Mouse (Mus musculus) stomach, embryonic 16.5 days (tissue): ENCODE results near the gene Noc3l. TPM values are rescaled to one million over a fixed set of nuclear protein-coding genes. Genes with fewer than 3 reads are reported as not detected.

ENCODE experiments used
- ATAC-seq: fragments of 200-750 bp; cut with Nextera tagmentation; 2 replicates; pipeline ENCODE4 v1.8.0; 2017; ENCODE audit warnings: moderate number of reproducible peaks, moderate TSS enrichment; ENCODE audit not compliant: insufficient read depth, low FRiP score
- H3K27ac ChIP-seq: fragments of 300-500 bp; sonication (generic); 2 replicates; pipeline ENCODE4 v1.5.1; 2014; ENCODE audit warnings: low read length
- H3K27me3 ChIP-seq: fragments of 300-500 bp; sonication (generic); 2 replicates; pipeline ENCODE4 v1.6.1; 2014; ENCODE audit warnings: low read length, control low read depth, mixed read lengths; ENCODE audit not compliant: control insufficient read depth, insufficient read depth
- H3K36me3 ChIP-seq: fragments of 300-500 bp; sonication (generic); 2 replicates; pipeline ENCODE4 v1.6.1; 2014; ENCODE audit warnings: low read length; ENCODE audit not compliant: control insufficient read depth, insufficient read depth
- H3K4me1 ChIP-seq: fragments of 300-500 bp; sonication (generic); 2 replicates; pipeline ENCODE4 v1.6.1; 2014; ENCODE audit warnings: low read length, control low read depth, mixed read lengths; ENCODE audit not compliant: control insufficient read depth, insufficient read depth
- H3K4me2 ChIP-seq: fragments of 300-500 bp; sonication (generic); 2 replicates; pipeline ENCODE4 v1.6.1; 2014; ENCODE audit warnings: low read depth, low read length, mixed read lengths
- H3K4me3 ChIP-seq: fragments of 300-500 bp; sonication (generic); replicated peaks from 2 replicates; pipeline ENCODE4 v1.5.1; 2014; ENCODE audit warnings: mild to moderate bottlenecking, low read length
- H3K9ac ChIP-seq: fragments of 300-500 bp; sonication (generic); 2 replicates; pipeline ENCODE4 v1.6.1; 2014; ENCODE audit warnings: low read length
- H3K9me3 ChIP-seq: fragments of 300-500 bp; sonication (generic); replicated peaks from 2 replicates; pipeline ENCODE4 v1.6.1; 2016; ENCODE audit warnings: low read length, control low read depth; ENCODE audit not compliant: control insufficient read depth
- WGBS: fragments of 180-500 bp; shearing (Covaris S2); extraction: QIAGEN DNeasy Blood & Tissue Kit; methylation state at CpG from one replicate; pipeline ENCODE4 v1.1.7; 2014; 5-methylcytosine and 5-hydroxymethylcytosine counted together
- polyA plus RNA-seq: library from polyadenylated mRNA; unstranded; fragments of >200 nt; fragmentation: Nextera tagmentation; extraction: Ambion mirVana; gene quantifications from 2 replicates; pipeline ENCODE4 v1.2.1, GENCODE M21; 2015

Noc3l gene
- polyA plus RNA-seq, 1 experiment from 2014 or later = 7.1 TPM

- Histone ChIP-seq H3K4me2 (no peak overlapping the region), H3K9ac (no peak overlapping the region), H3K4me1 (peaks cover 8% of the 10 kb centered on the region), H3K27me3 (no peaks in the 10 kb centered on the region), H3K4me3 (no peak overlapping the region), H3K9me3 (no peaks in the 10 kb centered on the region), H3K27ac (no peak overlapping the region), H3K36me3 (peaks cover under 1% of the 10 kb centered on the region; the same call in 1 of the 2 replicates)
- 83% methylated on average over 4 of the region's 4 CpGs for WGBS
- 0 out of 2 replicates have a peak, but pooled peaks have one; percentile 31 for ATAC-seq
These were observed 1.3 kb upstream of the Noc3l start for GRCm38 (mm10) chr19:38820186-38820804.

GRCm38 (mm10) chr19:38819427-38819802, 378 bp upstream of the Noc3l start:
- H3K4me3 ChIP-seq = peak overlapping the region; percentile 73
- peak overlapping the region; percentile 81 for H3K9ac ChIP-seq
- no peaks in the 10 kb centered on the region for H3K27me3 ChIP-seq
- peak overlapping the region; percentile 66 for H3K4me2 ChIP-seq
- H3K4me1 ChIP-seq = peaks cover 8% of the 10 kb centered on the region
- peak; percentile 45; the same call in 1 of the 2 replicates for ATAC-seq
- H3K36me3 ChIP-seq = peaks cover 6% of the 10 kb centered on the region; the same call in 1 of the 2 replicates
- 13% methylated on average over 16 of the region's 16 CpGs for WGBS
- no peaks in the 10 kb centered on the region for H3K9me3 ChIP-seq
- H3K27ac ChIP-seq = peak overlapping the region; percentile 29; the same call in 1 of the 2 replicates

- Histone ChIP-seq H3K4me1 (peaks cover 8% of the 10 kb centered on the region), H3K9me3 (no peaks in the 10 kb centered on the region), H3K9ac (peak overlapping the region; percentile 81), H3K27ac (no peak overlapping the region), H3K27me3 (no peaks in the 10 kb centered on the region), H3K36me3 (peaks cover 7% of the 10 kb centered on the region; the same call in 1 of the 2 replicates), H3K4me2 (peak overlapping the region; percentile 66), H3K4me3 (peak overlapping the region; percentile 73)
- no peak for ATAC-seq
- WGBS = 29% methylated on average over 8 of the region's 8 CpGs
These were observed 846 bp downstream of the Noc3l start for GRCm38 (mm10) chr19:38818191-38818590.

- Histone ChIP-seq H3K36me3 (peaks cover 20% of the 10 kb centered on the region; the same call in 1 of the 2 replicates), H3K9ac (no peak overlapping the region), H3K9me3 (no peaks in the 10 kb centered on the region), H3K27me3 (no peaks in the 10 kb centered on the region), H3K4me3 (no peak overlapping the region), H3K4me1 (no peaks in the 10 kb centered on the region), H3K4me2 (no peak overlapping the region), H3K27ac (no peak overlapping the region)
- ATAC-seq = no peak
- 86% methylated on average over 6 of the region's 6 CpGs for WGBS
These were observed 20.2 kb downstream of the Noc3l start for GRCm38 (mm10) chr19:38798801-38799200.

GRCm38 (mm10) chr19:38798291-38798690, 20.7 kb downstream of the Noc3l start:
- Histone ChIP-seq H3K9me3 (no peaks in the 10 kb centered on the region), H3K27ac (no peak overlapping the region), H3K27me3 (no peaks in the 10 kb centered on the region), H3K9ac (no peak overlapping the region), H3K4me2 (no peak overlapping the region), H3K36me3 (peaks cover 20% of the 10 kb centered on the region; the same call in 1 of the 2 replicates), H3K4me3 (no peak overlapping the region), H3K4me1 (no peaks in the 10 kb centered on the region)
- no peak for ATAC-seq
- WGBS = 88% methylated on average over 1 of the region's 1 CpGs

- no peak overlapping the region for H3K4me2 ChIP-seq
- 74% methylated on average over 5 of the region's 5 CpGs for WGBS
- H3K9me3 ChIP-seq = no peaks in the 10 kb centered on the region
- no peak for ATAC-seq
- H3K36me3 ChIP-seq = peaks cover 17% of the 10 kb centered on the region
- H3K9ac ChIP-seq = no peak overlapping the region
- H3K27ac ChIP-seq = no peak overlapping the region
- no peaks in the 10 kb centered on the region for H3K4me1 ChIP-seq
- no peaks in the 10 kb centered on the region for H3K27me3 ChIP-seq
- no peak overlapping the region for H3K4me3 ChIP-seq
These were observed 22.5 kb downstream of the Noc3l start for GRCm38 (mm10) chr19:38796546-38796945.

GRCm38 (mm10) chr19:38793563-38794045, 25.4 kb downstream of the Noc3l start:
- no peak overlapping the region for H3K27ac ChIP-seq
- no peak overlapping the region for H3K4me3 ChIP-seq
- H3K9me3 ChIP-seq = no peaks in the 10 kb centered on the region
- WGBS = 94% methylated on average over 7 of the region's 7 CpGs
- H3K27me3 ChIP-seq = no peaks in the 10 kb centered on the region
- peaks cover 24% of the 10 kb centered on the region for H3K36me3 ChIP-seq
- no peak overlapping the region for H3K4me2 ChIP-seq
- ATAC-seq = no peak
- H3K9ac ChIP-seq = no peak overlapping the region
- no peaks in the 10 kb centered on the region for H3K4me1 ChIP-seq

GRCm38 (mm10) chr19:38787756-38788155, 31.3 kb downstream of the Noc3l start:
- peaks cover 15% of the 10 kb centered on the region for H3K36me3 ChIP-seq
- H3K4me3 ChIP-seq = no peak overlapping the region
- WGBS = 87% methylated on average over 6 of the region's 6 CpGs
- ATAC-seq = no peak
- no peak overlapping the region for H3K9ac ChIP-seq
- no peak overlapping the region for H3K4me2 ChIP-seq
- no peaks in the 10 kb centered on the region for H3K27me3 ChIP-seq
- no peak overlapping the region for H3K27ac ChIP-seq
- no peaks in the 10 kb centered on the region for H3K4me1 ChIP-seq
- H3K9me3 ChIP-seq = no peaks in the 10 kb centered on the region

GRCm38 (mm10) chr19:38783542-38783941, 35.5 kb downstream of the Noc3l start:
- H3K36me3 ChIP-seq = no peaks in the 10 kb centered on the region; the same call in none of the 2 replicates
- no peaks in the 10 kb centered on the region for H3K4me1 ChIP-seq
- H3K4me3 ChIP-seq = no peak overlapping the region
- no peak overlapping the region for H3K9ac ChIP-seq
- ATAC-seq = no peak
- no peak overlapping the region for H3K27ac ChIP-seq
- no peaks in the 10 kb centered on the region for H3K27me3 ChIP-seq
- 80% methylated on average over 9 of the region's 9 CpGs for WGBS
- H3K9me3 ChIP-seq = no peaks in the 10 kb centered on the region
- H3K4me2 ChIP-seq = no peak overlapping the region
